Mouse (Mus musculus) neural tube, embryonic 15.5 days (tissue): ENCODE results near the gene B3gntl1. TPM values are rescaled to one million over a fixed set of nuclear protein-coding genes. Genes with fewer than 3 reads are reported as not detected.

Experiments
- ATAC-seq: fragments of 200-750 bp; cut with Nextera tagmentation; 2 replicates; pipeline ENCODE4 v1.8.0; 2017; ENCODE audit warnings: mild to moderate bottlenecking, moderate TSS enrichment, moderate library complexity; ENCODE audit not compliant: low FRiP score
- H3K27ac ChIP-seq: fragments of 300-500 bp; sonication (generic); replicated peaks from 2 replicates; pipeline ENCODE4 v1.5.1; 2015; ENCODE audit warnings: mild to moderate bottlenecking, inconsistent platforms
- H3K27me3 ChIP-seq: fragments of 300-500 bp; sonication (generic); replicated peaks from 2 replicates; pipeline ENCODE4 v1.6.1; 2015; ENCODE audit warnings: inconsistent platforms
- H3K36me3 ChIP-seq: fragments of 300-500 bp; sonication (generic); 2 replicates; pipeline ENCODE4 v1.6.1; 2015; ENCODE audit warnings: inconsistent platforms
- H3K4me1 ChIP-seq: fragments of 300-500 bp; sonication (generic); 2 replicates; pipeline ENCODE4 v1.6.1; 2015; ENCODE audit warnings: inconsistent platforms
- H3K4me2 ChIP-seq: fragments of 300-500 bp; sonication (generic); 2 replicates; pipeline ENCODE4 v1.6.1; 2015; ENCODE audit warnings: inconsistent platforms, mild to moderate bottlenecking, moderate library complexity
- H3K4me3 ChIP-seq: fragments of 300-500 bp; sonication (generic); replicated peaks from 2 replicates; pipeline ENCODE4 v1.5.1; 2015; ENCODE audit warnings: mild to moderate bottlenecking, inconsistent platforms
- H3K9ac ChIP-seq: fragments of 300-500 bp; sonication (generic); replicated peaks from 2 replicates; pipeline ENCODE4 v1.6.1; 2015; ENCODE audit warnings: mild to moderate bottlenecking, inconsistent platforms
- H3K9me3 ChIP-seq: fragments of 300-500 bp; sonication (generic); replicated peaks from 2 replicates; pipeline ENCODE4 v1.6.1; 2016; ENCODE audit warnings: inconsistent platforms
- WGBS: fragments of 180-500 bp; shearing (Covaris S2); methylation state at CpG from one replicate; pipeline ENCODE4 v1.1.7; 2015; ENCODE audit warnings: mixed read lengths; 5-methylcytosine and 5-hydroxymethylcytosine counted together
- polyA plus RNA-seq: library from polyadenylated mRNA; unstranded; fragments of >200 nt; fragmentation: Nextera tagmentation; extraction: Ambion mirVana; gene quantifications from 2 replicates; pipeline ENCODE4 v1.2.1, GENCODE M21; 2015

The B3gntl1 gene
- polyA plus RNA-seq, 1 experiment from 2014 or later = 6.5 TPM

DNA sequence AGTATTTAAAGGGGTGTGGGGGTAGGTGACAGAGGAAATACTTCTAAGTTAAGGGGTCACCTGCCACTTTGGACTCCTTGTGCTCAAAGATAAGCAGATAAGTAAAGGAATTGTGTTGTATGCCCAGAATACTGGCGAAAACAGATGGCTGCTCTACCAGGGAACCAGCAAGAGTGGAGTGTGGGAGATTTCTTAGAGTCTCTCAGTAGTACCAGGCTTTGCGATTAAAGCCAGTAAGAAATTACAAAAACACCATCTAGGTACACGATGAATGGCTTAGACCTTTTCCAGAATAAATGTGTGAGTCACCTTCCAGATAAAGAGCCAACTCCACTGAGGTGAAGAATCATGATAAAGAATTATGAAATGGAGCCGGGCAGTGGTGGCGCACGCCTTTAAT lies 27.6 kb downstream of the B3gntl1 start:
- 94% methylated on average over 6 of the region's 6 CpGs for WGBS
- H3K9ac ChIP-seq = no peak overlapping the region
- no peak overlapping the region for H3K27ac ChIP-seq
- no peak overlapping the region for H3K4me2 ChIP-seq
- no peaks in the 10 kb centered on the region; the same call in 1 of the 2 replicates for H3K4me1 ChIP-seq
- peaks cover 2% of the 10 kb centered on the region for H3K36me3 ChIP-seq
- no peaks in the 10 kb centered on the region for H3K9me3 ChIP-seq
- no peaks in the 10 kb centered on the region for H3K27me3 ChIP-seq
- no peak overlapping the region for H3K4me3 ChIP-seq
- no peak for ATAC-seq

DNA sequence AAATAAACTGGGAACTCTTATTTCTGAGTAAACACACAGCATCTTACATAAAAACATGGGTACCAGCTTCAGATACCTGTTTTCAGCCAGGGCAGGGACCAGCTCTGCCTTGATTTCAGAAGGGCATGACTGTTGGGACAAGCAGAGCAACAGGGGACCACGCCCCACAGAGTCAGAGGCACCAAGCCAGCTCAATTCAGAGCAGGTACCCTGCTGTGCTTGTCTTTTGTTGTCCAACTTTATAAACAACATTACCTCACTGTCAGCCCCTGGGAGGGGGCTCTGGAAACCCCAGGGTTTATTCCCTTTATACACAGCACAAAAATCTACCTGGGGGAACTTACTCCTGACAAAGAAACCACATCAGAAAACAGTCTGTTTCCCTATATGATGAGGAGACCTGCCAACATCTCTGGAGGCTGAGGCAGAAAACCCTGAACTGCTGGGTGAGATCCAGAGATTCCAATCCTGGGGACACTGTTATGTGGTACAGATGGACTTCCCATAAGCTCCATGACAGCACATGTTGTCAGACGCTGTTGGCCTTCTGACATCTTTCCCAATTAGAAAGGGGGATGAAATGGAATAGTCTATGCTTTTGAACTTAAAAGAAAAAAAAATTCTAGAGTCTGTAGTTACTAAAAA lies 31.3 kb downstream of the B3gntl1 start:
- no peak overlapping the region for H3K27ac ChIP-seq
- no peak overlapping the region for H3K9ac ChIP-seq
- H3K36me3 ChIP-seq = peaks cover 27% of the 10 kb centered on the region
- no peak overlapping the region for H3K4me3 ChIP-seq
- H3K27me3 ChIP-seq = no peaks in the 10 kb centered on the region
- WGBS = 65% methylated on average over 2 of the region's 2 CpGs
- no peaks in the 10 kb centered on the region for H3K9me3 ChIP-seq
- H3K4me2 ChIP-seq = no peak overlapping the region
- ATAC-seq = no peak
- no peaks in the 10 kb centered on the region; the same call in 1 of the 2 replicates for H3K4me1 ChIP-seq

- Histone ChIP-seq H3K4me1 (no peaks in the 10 kb centered on the region), H3K4me2 (no peak overlapping the region), H3K36me3 (peaks cover 27% of the 10 kb centered on the region), H3K27ac (no peak overlapping the region), H3K9ac (no peak overlapping the region), H3K9me3 (no peaks in the 10 kb centered on the region), H3K4me3 (no peak overlapping the region), H3K27me3 (no peaks in the 10 kb centered on the region)
- WGBS = 94% methylated on average over 10 of the region's 10 CpGs
- no peak for ATAC-seq
These were observed 36.3 kb downstream of the B3gntl1 start for GRCm38 (mm10) chr11:121636646-121637045.

DNA sequence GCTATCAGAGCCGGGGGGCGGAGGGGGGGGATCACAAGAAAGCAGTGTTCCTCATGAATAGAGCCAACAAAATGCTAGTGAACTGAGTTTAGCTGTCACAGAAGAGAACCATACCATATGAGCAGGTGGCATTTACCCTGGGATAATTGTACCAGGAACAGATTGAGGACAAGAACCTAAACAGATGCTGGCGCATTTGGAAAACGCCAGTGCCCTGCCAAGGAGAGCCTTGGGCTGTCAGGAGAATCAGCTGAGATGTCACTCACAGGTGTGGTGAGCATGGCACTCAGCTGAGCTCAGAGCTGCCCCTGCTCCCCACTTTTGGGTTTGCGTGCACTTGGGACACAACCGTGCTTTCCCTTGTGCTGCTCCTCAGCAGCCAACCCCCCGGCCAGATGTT lies 41.5 kb downstream of the B3gntl1 start:
- no peaks in the 10 kb centered on the region for H3K4me1 ChIP-seq
- H3K9ac ChIP-seq = no peak overlapping the region
- no peak overlapping the region for H3K4me3 ChIP-seq
- no peak for ATAC-seq
- H3K4me2 ChIP-seq = no peak overlapping the region
- 91% methylated on average over 7 of the region's 7 CpGs for WGBS
- H3K36me3 ChIP-seq = peaks cover 13% of the 10 kb centered on the region; the same call in 1 of the 2 replicates
- no peaks in the 10 kb centered on the region for H3K27me3 ChIP-seq
- no peak overlapping the region for H3K27ac ChIP-seq
- H3K9me3 ChIP-seq = no peaks in the 10 kb centered on the region

DNA sequence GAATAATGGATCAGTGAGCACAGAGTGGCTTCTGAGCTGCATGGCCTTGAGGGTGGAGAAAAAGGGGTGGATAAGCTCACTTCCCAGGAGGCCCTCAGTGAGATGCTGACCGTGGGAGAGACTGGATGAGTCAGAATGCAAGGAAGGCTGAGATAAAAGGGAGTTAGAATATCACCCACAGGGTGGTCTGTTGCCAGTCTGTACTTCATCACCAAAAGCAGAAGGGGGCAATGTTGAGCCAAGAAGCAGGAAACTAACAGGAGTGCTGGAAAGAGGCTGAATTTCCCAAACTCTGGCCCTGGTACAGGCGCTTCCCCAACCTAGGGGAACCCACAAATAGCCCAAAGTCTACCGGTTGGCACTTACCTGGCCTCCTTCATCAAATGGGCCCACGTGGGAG lies 42.5 kb downstream of the B3gntl1 start:
- H3K9ac ChIP-seq = no peak overlapping the region
- H3K4me1 ChIP-seq = no peaks in the 10 kb centered on the region
- no peaks in the 10 kb centered on the region for H3K27me3 ChIP-seq
- H3K27ac ChIP-seq = no peak overlapping the region
- no peak for ATAC-seq
- peaks cover 13% of the 10 kb centered on the region; the same call in 1 of the 2 replicates for H3K36me3 ChIP-seq
- no peak overlapping the region for H3K4me3 ChIP-seq
- no peak overlapping the region for H3K4me2 ChIP-seq
- 87% methylated on average over 4 of the region's 4 CpGs for WGBS
- H3K9me3 ChIP-seq = no peaks in the 10 kb centered on the region

GRCm38 (mm10) chr11:121629529-121629928 lies 43.4 kb downstream of the B3gntl1 start:
- no peaks in the 10 kb centered on the region for H3K9me3 ChIP-seq
- H3K36me3 ChIP-seq = peaks cover 13% of the 10 kb centered on the region; the same call in 1 of the 2 replicates
- no peak for ATAC-seq
- no peak overlapping the region for H3K27ac ChIP-seq
- no peaks in the 10 kb centered on the region for H3K27me3 ChIP-seq
- H3K4me2 ChIP-seq = no peak overlapping the region
- H3K4me1 ChIP-seq = no peaks in the 10 kb centered on the region
- 94% methylated on average over 6 of the region's 6 CpGs for WGBS
- H3K4me3 ChIP-seq = no peak overlapping the region
- no peak overlapping the region for H3K9ac ChIP-seq

GRCm38 (mm10) chr11:121627521-121627920 lies 45.4 kb downstream of the B3gntl1 start:
- Histone ChIP-seq H3K4me1 (no peaks in the 10 kb centered on the region), H3K4me2 (no peak overlapping the region), H3K36me3 (peaks cover 24% of the 10 kb centered on the region), H3K9ac (no peak overlapping the region), H3K4me3 (no peak overlapping the region), H3K9me3 (no peaks in the 10 kb centered on the region), H3K27ac (no peak overlapping the region), H3K27me3 (no peaks in the 10 kb centered on the region)
- WGBS = 91% methylated on average over 5 of the region's 5 CpGs
- ATAC-seq = no peak

DNA sequence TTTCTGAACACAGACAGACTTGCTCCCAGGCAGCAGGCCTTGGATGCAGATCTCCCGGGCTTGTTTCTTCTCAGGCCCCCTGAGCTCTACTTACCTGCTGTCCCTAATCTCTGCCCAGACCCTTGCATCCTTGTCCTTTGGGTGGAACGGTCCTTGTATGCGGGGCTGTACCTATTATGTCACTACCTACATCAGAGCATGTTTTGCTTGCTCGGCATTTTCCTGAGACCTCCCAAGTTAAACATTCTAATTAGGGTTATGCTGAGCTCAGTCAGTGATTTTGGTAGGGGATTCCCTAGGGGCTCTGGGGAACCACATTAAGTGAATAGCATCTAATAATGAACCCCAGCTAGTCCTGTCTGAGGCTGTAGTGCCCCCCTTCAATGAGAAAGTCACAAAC lies 47.9 kb downstream of the B3gntl1 start:
- H3K4me2 ChIP-seq = no peak overlapping the region
- no peak overlapping the region for H3K27ac ChIP-seq
- no peaks in the 10 kb centered on the region for H3K27me3 ChIP-seq
- ATAC-seq = no peak
- H3K9ac ChIP-seq = no peak overlapping the region
- no peaks in the 10 kb centered on the region for H3K4me1 ChIP-seq
- peaks cover 48% of the 10 kb centered on the region for H3K36me3 ChIP-seq
- no peak overlapping the region for H3K4me3 ChIP-seq
- H3K9me3 ChIP-seq = no peaks in the 10 kb centered on the region
- 95% methylated on average over 4 of the region's 4 CpGs for WGBS

GRCm38 (mm10) chr11:121617371-121617770 lies 55.6 kb downstream of the B3gntl1 start:
- Histone ChIP-seq H3K4me3 (no peak overlapping the region), H3K9ac (no peak overlapping the region), H3K4me1 (no peaks in the 10 kb centered on the region), H3K36me3 (peaks cover 81% of the 10 kb centered on the region), H3K27me3 (no peaks in the 10 kb centered on the region), H3K27ac (no peak overlapping the region), H3K4me2 (no peak overlapping the region), H3K9me3 (no peaks in the 10 kb centered on the region)
- ATAC-seq = no peak
- 100% methylated on average over 1 of the region's 1 CpGs for WGBS

GRCm38 (mm10) chr11:121616501-121616900 lies 56.5 kb downstream of the B3gntl1 start:
- Histone ChIP-seq H3K27ac (no peak overlapping the region), H3K36me3 (peaks cover 75% of the 10 kb centered on the region)

GRCm38 (mm10) chr11:121615961-121616485 lies 56.9 kb downstream of the B3gntl1 start:
- Histone ChIP-seq H3K4me2 (no peak overlapping the region), H3K27ac (no peak overlapping the region), H3K9me3 (no peaks in the 10 kb centered on the region), H3K4me3 (no peak overlapping the region), H3K36me3 (peaks cover 75% of the 10 kb centered on the region), H3K4me1 (no peaks in the 10 kb centered on the region), H3K27me3 (no peaks in the 10 kb centered on the region), H3K9ac (no peak overlapping the region)
- 94% methylated on average over 3 of the region's 3 CpGs for WGBS
- no peak for ATAC-seq

More at GRCm38 (mm10) chr11:121616501-121616900, 56.5 kb downstream of the B3gntl1 start:
- Histone ChIP-seq H3K4me3 (no peak overlapping the region), H3K4me2 (no peak overlapping the region), H3K9me3 (no peaks in the 10 kb centered on the region), H3K4me1 (no peaks in the 10 kb centered on the region), H3K9ac (no peak overlapping the region), H3K27me3 (no peaks in the 10 kb centered on the region)
- no peak for ATAC-seq

DNA sequence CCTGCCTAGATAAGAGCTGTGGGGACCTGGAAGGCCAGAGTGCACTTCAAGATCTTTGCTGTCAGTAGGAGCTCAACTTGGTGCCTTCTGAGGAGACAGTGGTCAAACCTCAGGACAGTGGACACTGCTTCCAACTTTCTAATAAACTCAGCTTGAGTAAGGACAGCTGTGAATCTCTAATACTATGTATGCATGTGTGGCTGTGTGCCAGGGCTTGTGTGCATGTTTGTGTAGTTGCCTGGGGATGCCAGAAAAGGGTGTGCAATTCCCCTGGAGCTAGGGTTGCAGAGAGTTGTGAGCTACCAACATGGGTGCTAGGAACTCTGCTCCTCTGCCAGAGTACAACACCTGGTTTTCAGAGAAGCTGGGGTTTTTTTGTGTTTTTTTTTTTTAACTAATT lies 62.0 kb downstream of the B3gntl1 start:
- Histone ChIP-seq H3K4me1 (no peaks in the 10 kb centered on the region), H3K4me3 (no peak overlapping the region), H3K27ac (no peak overlapping the region), H3K9ac (no peak overlapping the region), H3K4me2 (no peak overlapping the region), H3K9me3 (no peaks in the 10 kb centered on the region), H3K27me3 (no peaks in the 10 kb centered on the region), H3K36me3 (peaks cover 67% of the 10 kb centered on the region)
- no peak for ATAC-seq
